Mouse (Mus musculus) embryo, embryonic 10.5 days (tissue): ENCODE data around the gene Mobp.

Experiments used
- DNase-seq: peaks from one replicate; pipeline ENCODE4 v3.0.0-alpha.2; 2015; ENCODE audit warnings: low spot score

Gene Mobp

GRCm38 (mm10) chr9:120210865-120211264 is 61.4 kb downstream of the Mobp start:
- no peak for DNase-seq

GRCm38 (mm10) chr9:120212936-120213335 is 63.4 kb downstream of the Mobp start:
- DNase-seq = no peak

- DNase-seq = no peak
These were observed 65.5 kb downstream of the Mobp start for GRCm38 (mm10) chr9:120214978-120215495.

DNA sequence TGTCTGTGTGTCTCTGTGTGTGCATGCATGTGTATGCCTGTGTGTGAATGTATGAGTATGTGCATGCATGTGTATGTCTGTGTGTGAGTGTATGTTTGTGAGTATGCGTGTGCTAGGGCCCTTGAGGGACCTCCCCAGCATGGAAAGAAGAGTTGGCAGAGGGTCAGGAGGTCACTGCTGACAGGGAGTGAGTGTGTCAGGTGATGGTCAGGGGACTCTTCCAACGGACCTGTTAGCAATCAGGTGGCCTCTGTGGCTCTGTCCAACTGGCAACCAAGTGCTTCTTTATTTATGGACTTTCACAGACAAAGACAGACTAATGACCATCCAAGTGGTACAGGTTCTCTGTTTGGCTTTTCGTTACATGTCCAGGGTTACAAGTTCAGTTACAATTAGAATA is 69.9 kb downstream of the Mobp start:
- DNase-seq = no peak
